ENCODE assay signal across 30 mouse cellular contexts in genomic region chr5:6517337-6517736, GRCm38 (mm10).
DNase-seq lines count a peak whose midpoint lies in the region; ATAC-seq lines count a peak whose summit lies in the region.
"Had no signal": no experiment of that assay in that cellular context is flagged by ENCODE, and none has a peak within 500 bp of the region (broad histone marks: within the 10 kb centered on the region; RNA-seq: fewer than 3 reads in every experiment).

No protein-coding gene starts in this region.

- H3K27ac ChIP-seq in hindbrain, embryonic 11.5 days (ENCODE audit: low read depth, low read length), result no peak overlapping the region
- no peak overlapping the region for H3K27ac ChIP-seq in hindbrain, embryonic 13.5 days
- no peak overlapping the region for H3K27ac ChIP-seq in neural tube, embryonic 12.5 days
- no peak overlapping the region for H3K27ac ChIP-seq in neural tube, embryonic 15.5 days (replicated peaks)
- H3K27ac ChIP-seq: embryonic facial prominence, embryonic 13.5 days; embryonic facial prominence, embryonic 15.5 days; forebrain, embryonic 10.5 days; forebrain, embryonic 12.5 days; forebrain, embryonic 15.5 days had no signal

- 0 out of 2 replicates have a peak, but pooled peaks have one; percentile 25 for ATAC-seq in hindbrain, embryonic 11.5 days (ENCODE audit: low FRiP score)
- no peak for ATAC-seq in hindbrain, embryonic 13.5 days (ENCODE audit: low FRiP score)
- ATAC-seq in neural tube, embryonic 12.5 days (ENCODE audit: low FRiP score, low read depth), result peak; percentile 48; the same call in 1 of the 2 replicates
- no peak for ATAC-seq in neural tube, embryonic 15.5 days (ENCODE audit: low FRiP score)
- no peak for ATAC-seq in granulocyte monocyte progenitor cell, adult 5-6 weeks (replicated peaks; ENCODE audit: poor library complexity, severe bottlenecking)
- ATAC-seq: CD4-positive, CD25-positive, alpha-beta regulatory T cell, adult 4 months; forebrain, embryonic 15.5 days; forebrain, postnatal 0 days; Patski had no signal

- WGBS in hindbrain, embryonic 11.5 days, result 22% methylated on average over 1 of the region's 1 CpGs
- 23% methylated on average over 1 of the region's 1 CpGs for WGBS in hindbrain, embryonic 13.5 days
- 18% methylated on average over 1 of the region's 1 CpGs for WGBS in neural tube, embryonic 12.5 days
- 14% methylated on average over 1 of the region's 1 CpGs for WGBS in neural tube, embryonic 15.5 days

- no peaks in the 10 kb centered on the region for H3K9me3 ChIP-seq in hindbrain, embryonic 11.5 days (ENCODE audit: control insufficient read depth, low read length)
- no peaks in the 10 kb centered on the region for H3K9me3 ChIP-seq in hindbrain, embryonic 13.5 days
- H3K9me3 ChIP-seq in neural tube, embryonic 12.5 days, result no peaks in the 10 kb centered on the region
- no peaks in the 10 kb centered on the region for H3K9me3 ChIP-seq in neural tube, embryonic 15.5 days (replicated peaks)
- H3K9me3 ChIP-seq: embryonic facial prominence, embryonic 13.5 days; embryonic facial prominence, embryonic 15.5 days; forebrain, embryonic 10.5 days; forebrain, embryonic 12.5 days; forebrain, embryonic 15.5 days; G1E had no signal

- no peaks in the 10 kb centered on the region for H3K4me1 ChIP-seq in hindbrain, embryonic 11.5 days (replicated peaks; ENCODE audit: control insufficient read depth, insufficient read depth, low read length)
- H3K4me1 ChIP-seq in hindbrain, embryonic 13.5 days (replicated peaks), result no peaks in the 10 kb centered on the region
- H3K4me1 ChIP-seq in neural tube, embryonic 12.5 days, result no peaks in the 10 kb centered on the region
- no peaks in the 10 kb centered on the region for H3K4me1 ChIP-seq in neural tube, embryonic 15.5 days
- H3K4me1 ChIP-seq: embryonic facial prominence, embryonic 13.5 days; embryonic facial prominence, embryonic 15.5 days; forebrain, embryonic 10.5 days; forebrain, embryonic 12.5 days; forebrain, embryonic 15.5 days had no signal

- no peak for DNase-seq in hindbrain, embryonic 11.5 days (ENCODE audit: low spot score)
- DNase-seq in R1 (ENCODE audit: low read depth, low spot score) (peak; percentile 25), ZHBTc4 (ENCODE audit: low read depth, low spot score) (peak; percentile 59)
- no peak for DNase-seq in gastrocnemius, adult 18-20 months (ENCODE audit: low spot score)
- DNase-seq: adrenal gland, adult 2 months; adrenal gland, postnatal 10 days; adrenal gland, postnatal 25 days; B cell, adult 2 months; cerebellum, adult 11 months; cerebellum, adult 18-20 months; cerebellum, adult 8-10 months; cerebellum, adult 9-11 months; cerebellum, postnatal 14 days; cerebellum, postnatal 36 days; embryo, embryonic 11 days; forebrain, postnatal 0 days had no signal

- no peaks in the 10 kb centered on the region for H3K27me3 ChIP-seq in hindbrain, embryonic 11.5 days (ENCODE audit: control insufficient read depth, insufficient read depth, low read length)
- H3K27me3 ChIP-seq in hindbrain, embryonic 13.5 days, result no peaks in the 10 kb centered on the region
- H3K27me3 ChIP-seq in neural tube, embryonic 12.5 days (replicated peaks), result no peaks in the 10 kb centered on the region
- no peaks in the 10 kb centered on the region for H3K27me3 ChIP-seq in neural tube, embryonic 15.5 days (replicated peaks)
- H3K27me3 ChIP-seq: CH12.LX; embryonic facial prominence, embryonic 13.5 days; embryonic facial prominence, embryonic 15.5 days; forebrain, embryonic 12.5 days; forebrain, embryonic 15.5 days; Patski had no signal

- no peak overlapping the region for H3K4me3 ChIP-seq in hindbrain, embryonic 11.5 days (ENCODE audit: low read depth, low read length)
- H3K4me3 ChIP-seq in hindbrain, embryonic 13.5 days, result no peak overlapping the region
- H3K4me3 ChIP-seq in neural tube, embryonic 12.5 days, result no peak overlapping the region
- H3K4me3 ChIP-seq in neural tube, embryonic 15.5 days (replicated peaks), result no peak overlapping the region
- H3K4me3 ChIP-seq: embryonic facial prominence, embryonic 13.5 days; embryonic facial prominence, embryonic 15.5 days; erythroblast, embryonic 14.5 days; forebrain, embryonic 10.5 days; forebrain, embryonic 12.5 days; forebrain, embryonic 15.5 days had no signal

- no peaks in the 10 kb centered on the region for H3K36me3 ChIP-seq in hindbrain, embryonic 11.5 days (ENCODE audit: control insufficient read depth, insufficient read depth, low read length)
- no peaks in the 10 kb centered on the region for H3K36me3 ChIP-seq in hindbrain, embryonic 13.5 days
- no peaks in the 10 kb centered on the region for H3K36me3 ChIP-seq in neural tube, embryonic 12.5 days
- no peaks in the 10 kb centered on the region for H3K36me3 ChIP-seq in neural tube, embryonic 15.5 days
- H3K36me3 ChIP-seq: embryonic facial prominence, embryonic 13.5 days; embryonic facial prominence, embryonic 15.5 days; forebrain, embryonic 10.5 days; forebrain, embryonic 12.5 days; forebrain, embryonic 15.5 days; G1E had no signal

- no peak overlapping the region for H3K4me2 ChIP-seq in hindbrain, embryonic 11.5 days (replicated peaks; ENCODE audit: low read depth, low read length)
- no peak overlapping the region for H3K4me2 ChIP-seq in hindbrain, embryonic 13.5 days
- no peak overlapping the region for H3K4me2 ChIP-seq in neural tube, embryonic 12.5 days (replicated peaks)
- no peak overlapping the region for H3K4me2 ChIP-seq in neural tube, embryonic 15.5 days
- H3K4me2 ChIP-seq: embryonic facial prominence, embryonic 13.5 days; embryonic facial prominence, embryonic 15.5 days; forebrain, embryonic 12.5 days; forebrain, embryonic 15.5 days had no signal

- H3K9ac ChIP-seq in hindbrain, embryonic 11.5 days (ENCODE audit: low read depth, low read length), result no peak overlapping the region
- H3K9ac ChIP-seq in hindbrain, embryonic 13.5 days, result no peak overlapping the region
- H3K9ac ChIP-seq in neural tube, embryonic 12.5 days, result no peak overlapping the region
- no peak overlapping the region for H3K9ac ChIP-seq in neural tube, embryonic 15.5 days (replicated peaks)
- H3K9ac ChIP-seq: embryonic facial prominence, embryonic 13.5 days; embryonic facial prominence, embryonic 15.5 days; forebrain, embryonic 12.5 days; forebrain, embryonic 15.5 days; forebrain, postnatal 0 days had no signal

Comparison
In these comparisons a context has a peak if more than half of its experiments do, and no peak if none do; other contexts are left out.
1. ATAC-seq: peak in hindbrain, embryonic 11.5 days (single experiment) and neural tube, embryonic 12.5 days (single experiment); none in hindbrain, embryonic 13.5 days (single experiment), neural tube, embryonic 15.5 days (single experiment) and granulocyte monocyte progenitor cell, adult 5-6 weeks (single experiment).
2. DNase-seq: peak in R1 (single experiment) and ZHBTc4 (single experiment); none in hindbrain, embryonic 11.5 days (single experiment) and gastrocnemius, adult 18-20 months (single experiment).